Mouse (Mus musculus) lung, adult 2 months (tissue): ENCODE results near the gene Nat8.
"Not testable (repeated sequence)": the region's sequence is repeated elsewhere in the genome, so short reads cannot be mapped to it uniquely, and the experiment has no call there.

Experiments used
- CTCF ChIP-seq: fragments of 200-500 bp; IDR thresholded peaks from 2 replicates; pipeline ENCODE4 v1.5.1; 2011; ENCODE audit warnings: mild to moderate bottlenecking, low read length, control low read depth; ENCODE audit not compliant: insufficient read depth
- POLR2A ChIP-seq: fragments of 200-500 bp; IDR thresholded peaks from 2 replicates; pipeline ENCODE4 v1.6.1; 2011; ENCODE audit warnings: low read depth, mild to moderate bottlenecking, control low read depth, low read length, borderline replicate concordance; ENCODE audit errors: extremely low read depth

DNA sequence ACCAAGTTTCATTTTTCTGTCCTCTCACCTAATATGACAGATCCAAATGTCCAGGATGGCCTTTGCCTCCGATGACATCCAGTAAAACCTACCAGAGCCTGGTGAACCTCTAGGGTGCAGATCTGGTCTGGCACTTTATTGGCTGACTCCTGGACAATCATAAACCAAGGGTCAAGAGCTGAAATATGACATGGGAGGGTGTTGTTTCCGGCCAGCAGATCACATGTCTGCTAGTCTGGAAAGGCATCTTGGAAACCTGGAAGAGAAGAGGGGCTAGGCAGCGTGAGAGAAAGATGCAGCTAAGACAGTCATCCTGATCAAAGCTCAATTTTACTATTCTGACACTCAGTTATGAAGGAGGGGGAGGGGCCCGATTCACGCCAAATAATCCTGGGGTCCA lies 37.1 kb upstream of the Nat8 start, which contains the start of gene Nat8f2:
- TF ChIP-seq POLR2A, CTCF: not testable (repeated sequence)
